Mouse (Mus musculus) CD4-positive naive resting alpha-beta T cell, adult 76 days (primary cell): ENCODE measurements around the gene Tmsb15b1. TPM values are rescaled to one million over a fixed set of nuclear protein-coding genes. Genes with fewer than 3 reads are reported as not detected.

Experiments used
- total RNA-seq: library from RNA; stranded (reverse); gene quantifications from one replicate; pipeline ENCODE4 v1.2.4, GENCODE M21; 2023

Tmsb15b1 gene
- 10.8 TPM for total RNA-seq

GRCm38 (mm10) chrX:136976424-136977084 lies at the start of gene Tmsb15b1, which contains the start of gene Tmsb15l:
Gene Tmsb15b1, minus strand, starts transcription at chrX:136976874.
Gene Tmsb15l, minus strand, starts transcription at chrX:136976869.

GRCm38 (mm10) chrX:136992978-136993547 lies 16.4 kb upstream of the Tmsb15b1 start, which contains the start of gene Zcchc18:
Gene Zcchc18, plus strand, starts transcription at chrX:136993155.

GRCm38 (mm10) chrX:136975397-136975796 lies 1.3 kb downstream of the Tmsb15b1 start, which contains the start of gene Tmsb15b2:
Gene Tmsb15b2, minus strand, starts transcription at chrX:136975497.

GRCm38 (mm10) chrX:136927031-136927430 lies 49.6 kb downstream of the Tmsb15b1 start, which contains the start of gene H2bfm:
Gene H2bfm, plus strand, starts transcription at chrX:136927325.

Other genes with a start within 250 kb of the Tmsb15b1 start
- gene Morf4l2, start 233.2 kb downstream of the Tmsb15b1 start, total RNA-seq: 158 TPM
- not detected for gene Glra4, start 196.7 kb downstream of the Tmsb15b1 start, total RNA-seq
- gene Plp1, start 154.2 kb downstream of the Tmsb15b1 start, total RNA-seq: 3.0 TPM
- gene Rab9b, start 108.1 kb downstream of the Tmsb15b1 start, total RNA-seq: not detected
- not detected for gene H2bfm, start 49.5 kb downstream of the Tmsb15b1 start, total RNA-seq
- 4.1 TPM for gene Tmsb15b2, start 1.4 kb downstream of the Tmsb15b1 start, total RNA-seq
- gene Tmsb15l, start within 50 bp of the Tmsb15b1 start, total RNA-seq: 3.0 TPM
- gene Zcchc18, start 16.3 kb upstream of the Tmsb15b1 start, total RNA-seq: 2.7 TPM
- gene Slc25a53, start 61.4 kb upstream of the Tmsb15b1 start, total RNA-seq: 18.2 TPM
- 7.1 TPM for gene Fam199x, start 72.7 kb upstream of the Tmsb15b1 start, total RNA-seq
- gene Esx1, start 145.2 kb upstream of the Tmsb15b1 start, total RNA-seq: not detected